Mouse (Mus musculus): ENCODE measurements around the gene Ccs. TPM values are rescaled to one million over a fixed set of nuclear protein-coding genes. Genes with fewer than 3 reads are reported as not detected.
"Not testable (repeated sequence)": the region's sequence is repeated elsewhere in the genome, so short reads cannot be mapped to it uniquely, and the experiment has no call there.

Ccs gene
- total RNA-seq, 2 experiments from 2014 or later: 28.4 to 30.3 TPM

DNA sequence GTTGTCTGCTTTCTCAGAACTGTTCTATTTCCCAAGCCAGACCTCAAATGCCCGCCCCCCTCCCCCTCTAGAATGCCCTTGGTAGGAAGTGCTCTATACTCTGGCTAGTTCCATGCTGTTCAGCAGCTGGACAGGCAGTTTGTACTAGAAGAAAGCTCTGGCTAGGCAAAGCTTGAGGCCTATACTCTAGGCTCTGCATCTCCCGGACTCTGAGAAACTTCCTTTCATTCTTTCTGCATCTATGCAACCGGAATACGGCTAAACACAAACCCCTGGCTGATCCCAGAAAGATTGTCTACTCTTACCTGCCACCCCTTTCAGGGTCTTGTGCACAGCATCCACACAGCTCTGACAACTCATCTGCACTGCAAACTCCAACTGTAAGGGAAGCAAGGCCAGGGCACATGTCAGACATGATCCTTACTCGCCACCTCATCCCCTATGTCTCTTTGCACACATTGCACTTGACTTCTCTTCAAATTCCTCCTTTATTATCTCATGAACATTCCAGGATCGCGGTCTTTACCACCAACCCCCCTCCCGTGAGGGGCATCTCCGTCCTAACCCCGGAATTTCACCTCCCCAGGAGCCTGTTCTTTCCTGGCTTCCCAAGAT is 499 bp downstream of the Ccs start:
- intact Hi-C loops (cut with DNase I): loop anchor here (2.0 to 5.0 kb wide), 2 partner anchors 40 to 89 kb away; partner anchors contain the start of genes Dpp3 and Zdhhc24
- DNase-seq: no peak

DNA sequence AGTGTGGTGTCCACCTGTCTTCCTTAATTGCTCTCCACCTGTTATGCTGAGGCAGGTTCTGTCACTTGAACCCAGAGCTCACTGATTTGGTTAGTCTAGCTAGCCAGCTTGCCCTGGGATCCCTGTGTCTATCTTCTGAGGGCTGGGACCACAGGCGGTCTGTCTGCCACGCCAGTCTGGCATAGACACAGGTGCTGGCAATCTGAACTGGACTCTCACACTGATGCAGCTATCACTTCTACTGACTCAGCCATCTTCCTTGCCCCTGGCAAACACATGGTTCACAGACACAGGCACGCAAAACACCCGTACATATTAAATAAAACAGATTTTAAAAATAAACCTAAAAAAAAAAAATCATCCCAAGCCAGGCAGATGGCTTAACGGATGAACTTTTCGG is 2.1 kb downstream of the Ccs start:
- no peak for DNase-seq
- intact Hi-C loops (cut with DNase I): loop anchor here (5.0 kb wide), 1 partner anchor 90 kb away; the partner anchor contains the start of gene Dpp3

DNA sequence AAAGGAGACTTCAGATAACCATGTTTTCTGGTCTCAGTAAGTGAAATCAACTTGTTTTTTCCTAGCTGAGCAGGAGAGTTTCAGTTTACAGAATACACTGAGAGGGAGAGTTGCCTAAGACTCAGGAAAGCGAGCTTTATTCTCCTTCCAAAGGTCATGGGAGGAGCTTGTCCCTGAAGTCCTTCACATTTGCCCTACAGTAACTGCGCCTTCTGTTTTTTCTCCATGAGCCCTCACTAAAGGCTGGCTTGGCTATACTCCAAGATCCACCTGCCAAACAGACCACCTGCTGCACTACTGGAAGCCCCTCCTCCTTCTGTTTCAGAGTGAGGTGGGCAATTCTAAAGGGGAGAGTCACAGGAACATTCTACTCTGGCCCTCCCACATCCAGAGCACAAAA is 3.0 kb downstream of the Ccs start:
- DNase-seq: no peak
- intact Hi-C loops (cut with DNase I): loop anchor here (5.0 kb wide), 1 partner anchor 91 kb away; the partner anchor contains the start of gene Dpp3

DNA sequence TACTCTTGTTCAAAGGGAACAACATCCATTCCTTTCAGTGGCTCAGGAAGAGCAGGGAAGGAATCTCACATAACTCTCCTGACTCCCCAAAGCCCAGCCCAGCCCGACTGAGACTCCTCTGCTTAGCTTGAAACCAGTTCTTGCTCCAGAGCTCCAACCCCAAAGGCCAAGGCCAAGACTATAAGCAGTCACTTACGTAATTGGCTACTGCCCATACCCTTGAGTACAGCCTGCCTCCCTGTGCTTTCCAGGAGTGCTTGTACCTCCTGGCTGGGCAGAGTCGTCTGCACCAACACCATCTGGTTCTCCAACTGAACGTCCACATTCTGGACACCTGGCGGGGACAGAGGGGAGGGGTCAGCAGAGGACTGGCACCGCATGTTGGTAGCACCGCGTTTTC is 5.2 kb downstream of the Ccs start:
- no peak for DNase-seq

DNA sequence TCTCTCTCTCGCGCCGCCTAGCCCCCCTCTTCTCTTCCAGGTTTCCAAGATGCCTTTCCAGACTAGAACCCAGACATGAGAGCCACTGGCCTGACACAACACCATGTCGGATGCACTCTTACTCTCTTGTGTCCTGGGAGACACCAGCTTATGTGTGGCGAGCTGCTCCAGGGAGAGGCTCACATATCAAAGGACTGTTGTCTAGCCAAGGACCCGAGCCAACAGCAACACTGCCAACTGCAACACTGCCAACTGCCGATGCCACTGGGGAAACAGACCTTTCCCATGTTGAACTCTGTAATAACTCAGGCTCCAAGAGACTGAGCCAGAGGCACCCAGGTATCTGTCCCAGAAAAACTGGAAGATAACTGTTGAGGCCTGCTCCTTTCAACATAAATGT is 10.0 kb downstream of the Ccs start:
- peak; percentile 70 to 71 for DNase-seq
- intact Hi-C loops (cut with DNase I): no loop called here

More for the DNA sequence above, 5.2 kb downstream of the Ccs start:
- intact Hi-C loops (cut with DNase I): no loop called here

DNA sequence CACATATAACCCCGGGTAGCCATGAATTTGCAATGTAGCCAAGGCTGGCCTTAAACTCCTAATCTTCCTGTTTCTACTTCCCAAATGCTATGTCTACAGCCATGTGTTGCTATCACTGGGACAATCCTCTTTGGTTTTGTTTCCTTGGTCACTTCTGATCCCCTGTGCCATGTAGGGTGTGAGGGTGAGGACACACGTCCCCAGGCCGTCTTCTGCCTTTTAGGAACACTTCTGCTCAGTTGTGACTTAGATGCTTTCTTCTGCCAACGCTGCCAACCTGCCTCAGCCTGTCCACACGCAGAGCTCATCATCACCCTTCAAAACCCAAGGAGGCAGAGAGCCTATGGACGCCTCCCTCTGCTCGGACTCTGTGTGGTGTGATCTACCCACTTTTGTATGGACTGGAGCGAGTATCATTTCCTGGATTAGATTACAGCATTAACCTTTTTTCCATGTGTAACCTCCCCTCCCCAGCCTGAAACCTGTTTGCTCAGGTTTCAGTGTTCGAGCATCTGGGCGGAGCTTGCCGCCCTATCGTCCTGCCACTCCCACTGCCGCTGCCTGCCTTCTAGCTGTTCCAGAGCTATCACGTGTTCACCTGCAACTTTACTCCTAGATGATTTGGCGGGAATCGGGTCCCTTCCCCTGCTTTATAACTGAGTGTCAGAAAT is 10.6 kb downstream of the Ccs start:
- intact Hi-C loops (cut with DNase I): no loop called here
- no peak for DNase-seq

DNA sequence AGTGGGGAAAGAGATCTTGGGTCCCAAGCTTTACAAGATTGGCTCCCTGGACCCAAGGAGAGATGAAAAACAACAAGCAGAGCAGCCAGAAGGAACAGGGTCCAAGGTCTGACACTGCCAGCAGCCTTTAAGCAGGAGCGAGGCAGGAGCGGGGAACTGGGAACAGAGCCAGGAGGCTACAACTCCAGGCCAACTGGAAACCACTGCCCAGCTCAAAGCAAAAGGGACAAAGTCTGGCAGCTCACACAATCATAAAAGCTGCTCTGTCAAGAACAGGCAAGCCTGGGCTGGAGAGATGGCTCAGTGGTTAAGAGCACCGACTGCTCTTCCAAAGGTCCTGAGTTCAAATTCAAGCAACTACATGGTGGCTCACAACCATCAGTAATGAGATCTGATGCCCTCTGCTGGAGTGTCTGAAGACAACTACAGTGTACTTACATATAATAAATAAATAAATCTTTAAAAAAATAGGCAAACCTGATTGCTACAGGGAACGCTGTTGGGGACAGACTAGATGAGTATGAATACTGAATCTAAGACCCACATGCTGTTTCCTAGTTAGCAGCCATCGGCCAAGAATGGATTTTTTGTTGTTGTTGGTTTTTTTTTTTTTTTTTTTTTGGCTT is 18.3 kb downstream of the Ccs start:
- intact Hi-C loops (cut with DNase I): no loop called here
- DNase-seq: peak; percentile 77 to 80

DNA sequence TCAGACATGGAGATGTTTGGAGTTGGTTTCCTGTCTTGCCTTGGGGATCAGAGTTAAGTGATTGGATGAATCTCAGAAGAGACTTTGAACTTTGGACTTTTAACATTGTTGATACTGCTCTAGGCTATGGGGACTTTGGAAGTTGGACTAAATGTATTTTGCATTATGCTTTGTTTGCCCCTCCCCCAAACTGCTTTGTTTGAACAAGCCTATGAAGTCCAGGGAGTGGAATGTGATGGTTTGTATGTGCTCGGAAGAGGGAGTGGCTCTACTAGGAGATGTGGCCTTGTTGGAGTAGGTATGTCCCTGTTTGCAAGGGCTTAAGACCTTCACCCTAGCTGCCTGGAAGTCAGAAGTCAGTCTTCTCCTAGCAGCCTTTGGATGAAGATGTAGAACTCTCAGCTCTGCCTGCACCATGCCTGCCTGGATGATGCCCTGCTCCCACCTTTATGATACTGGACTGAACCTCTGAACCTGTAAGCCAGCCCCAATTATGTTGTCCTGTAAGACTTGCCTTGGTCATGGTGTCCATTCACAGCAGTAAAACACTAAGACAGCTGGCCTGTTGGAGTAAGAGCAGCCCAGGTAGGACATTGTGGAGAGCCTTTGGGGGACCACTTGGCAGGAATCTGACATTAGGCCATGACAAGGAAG is 21.8 kb downstream of the Ccs start:
- intact Hi-C loops (cut with DNase I): no loop called here
- DNase-seq: no peak

DNA sequence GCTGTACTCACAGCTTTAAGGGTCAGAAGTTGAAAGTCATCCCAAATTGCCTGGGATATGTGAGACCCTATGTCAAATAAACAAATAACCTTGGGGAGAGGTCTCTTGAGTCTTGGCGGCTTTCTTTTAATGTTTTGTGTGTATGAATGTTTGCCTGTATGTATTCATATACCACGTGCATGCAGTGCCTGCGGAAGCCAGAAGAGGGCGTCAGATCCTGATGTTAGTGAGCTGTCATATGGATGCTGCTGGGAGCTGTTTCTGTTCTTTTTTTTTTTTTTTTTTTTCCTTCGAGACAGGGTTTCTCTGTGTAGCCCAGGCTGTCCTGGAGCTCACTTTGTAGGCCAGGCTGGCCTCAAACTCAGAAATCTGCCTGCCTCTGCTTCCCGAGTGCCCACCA is 26.1 kb downstream of the Ccs start:
- no peak for DNase-seq
- intact Hi-C loops (cut with DNase I): loop anchor here (5.0 kb wide), 1 partner anchor 149 kb away; the partner anchor contains the start of gene Mrpl11

DNA sequence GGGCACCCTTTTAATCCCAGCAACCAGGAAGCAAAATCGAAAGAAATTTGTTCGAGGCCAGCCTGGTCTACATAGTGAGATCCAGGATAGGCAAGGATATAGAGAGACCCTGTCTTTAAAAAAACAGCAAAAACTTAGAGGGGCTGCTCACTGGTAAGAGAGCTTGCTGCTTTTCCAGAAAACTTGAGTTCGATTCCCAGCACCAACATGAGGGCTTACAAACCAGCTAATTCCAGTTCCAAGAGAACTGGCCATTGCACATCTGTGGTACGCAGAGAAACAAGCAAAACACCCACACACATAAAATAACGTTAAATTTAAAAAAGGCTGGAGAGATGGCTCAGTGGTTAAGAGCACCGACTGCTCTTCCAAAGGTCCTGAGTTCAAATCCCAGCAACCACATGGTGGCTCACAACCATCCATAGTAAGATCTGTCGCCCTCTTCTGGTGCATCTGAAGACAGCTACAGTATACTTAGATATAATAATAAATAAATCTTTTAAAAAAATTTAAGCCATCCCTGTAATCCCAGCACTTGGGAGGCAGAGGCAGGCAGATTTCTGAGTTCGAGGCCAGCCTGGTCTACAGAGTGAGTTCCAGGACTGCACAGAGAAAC is 26.7 kb downstream of the Ccs start:
- intact Hi-C loops (cut with DNase I): loop anchor here (5.0 kb wide), 1 partner anchor 150 kb away; the partner anchor contains the start of gene Mrpl11
- DNase-seq: not testable (repeated sequence)

DNA sequence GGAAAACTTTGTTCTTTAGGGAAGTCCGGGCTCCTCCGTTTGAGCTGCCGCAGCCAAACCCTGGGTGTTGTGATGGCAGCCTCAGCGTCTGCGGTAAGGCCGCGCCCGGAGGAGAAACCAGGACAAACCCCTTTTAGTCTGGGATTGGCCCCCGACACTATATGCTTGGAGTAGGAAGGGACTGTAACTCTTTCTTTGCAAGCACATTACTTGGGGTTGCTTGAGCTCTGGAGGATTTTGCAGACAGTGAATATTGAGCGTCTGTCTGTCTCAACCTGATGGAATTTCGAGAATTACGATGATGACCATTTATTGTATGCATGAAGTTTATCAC is 27.3 kb downstream of the Ccs start:
- no peak for DNase-seq
- intact Hi-C loops (cut with DNase I): loop anchor here (2.0 to 5.0 kb wide), 2 partner anchors 55 to 150 kb away; partner anchors contain the start of genes Mrpl11 and Rbm4b

DNA sequence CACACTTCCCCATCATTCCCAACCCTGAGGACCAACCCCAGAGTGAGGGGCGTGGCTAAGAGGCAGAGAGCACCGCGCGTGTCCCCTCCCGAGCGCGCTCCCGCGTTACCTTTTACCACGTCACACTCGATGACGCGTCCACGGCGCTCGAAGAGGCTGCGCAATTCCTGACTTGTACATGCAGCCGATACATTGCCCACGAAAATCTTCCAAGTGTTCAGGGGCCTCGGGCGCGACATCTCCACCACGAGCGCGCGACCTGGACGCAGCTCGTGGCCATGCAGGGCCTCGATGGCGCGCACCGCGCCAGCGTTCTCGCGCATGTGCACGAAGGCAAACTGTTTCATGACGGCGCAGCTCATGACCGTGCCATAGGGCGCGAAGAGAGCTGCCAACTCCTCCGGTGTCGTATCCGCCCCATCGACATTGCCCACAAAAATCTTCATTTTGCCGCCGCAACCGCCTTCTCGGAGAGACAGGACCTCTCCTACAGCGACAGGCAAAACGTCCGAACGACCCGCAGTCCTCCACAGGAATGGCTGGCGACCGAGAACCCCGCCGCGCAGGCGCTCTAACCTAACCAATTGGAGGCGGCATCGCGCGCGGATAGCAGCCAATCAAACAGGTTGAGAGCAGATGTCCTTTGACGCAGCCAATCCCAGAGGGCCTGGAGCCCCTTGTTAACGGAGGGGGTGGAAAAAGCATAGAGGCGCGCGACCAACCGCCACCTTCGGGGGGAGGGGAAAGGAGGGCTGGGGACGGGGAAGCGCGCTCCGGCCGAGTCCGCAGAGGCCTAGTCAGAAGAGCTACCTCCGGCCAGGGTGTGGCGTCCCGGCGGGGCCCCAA is 27.8 kb downstream of the Ccs start, which contains the start of the genes Gm21992 and Rbm14:
Gene Gm21992, minus strand, starts transcription at position 550 of the 846 bp plus-strand sequence.
Gene Rbm14, minus strand, starts transcription at position 572 of the 846 bp plus-strand sequence.
- DNase-seq: peak; percentile 95 to 98
- intact Hi-C loops (cut with DNase I): loop anchor here (2.0 to 5.0 kb wide), 2 partner anchors 54 to 151 kb away; partner anchors contain the start of genes Mrpl11 and Rbm4b

DNA sequence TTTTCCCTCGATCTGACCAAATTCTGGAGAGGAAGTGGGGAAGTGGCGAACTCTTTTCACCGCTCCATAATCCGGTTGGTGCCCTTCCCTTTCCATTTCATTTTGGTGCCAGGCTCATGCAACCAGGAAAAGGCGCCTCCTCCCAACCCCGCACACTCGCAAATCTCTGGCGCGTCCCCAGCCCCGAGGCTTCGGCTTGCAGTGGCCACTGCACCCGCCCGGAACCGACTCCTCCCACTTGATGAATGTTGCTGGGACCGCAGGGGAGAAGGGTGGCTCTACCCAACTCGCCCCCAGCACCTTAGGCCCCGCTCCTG is 28.4 kb downstream of the Ccs start:
- intact Hi-C loops (cut with DNase I): loop anchor here (2.0 to 5.0 kb wide), 2 partner anchors 54 to 152 kb away; partner anchors contain the start of genes Mrpl11 and Rbm4b
- no peak for DNase-seq

DNA sequence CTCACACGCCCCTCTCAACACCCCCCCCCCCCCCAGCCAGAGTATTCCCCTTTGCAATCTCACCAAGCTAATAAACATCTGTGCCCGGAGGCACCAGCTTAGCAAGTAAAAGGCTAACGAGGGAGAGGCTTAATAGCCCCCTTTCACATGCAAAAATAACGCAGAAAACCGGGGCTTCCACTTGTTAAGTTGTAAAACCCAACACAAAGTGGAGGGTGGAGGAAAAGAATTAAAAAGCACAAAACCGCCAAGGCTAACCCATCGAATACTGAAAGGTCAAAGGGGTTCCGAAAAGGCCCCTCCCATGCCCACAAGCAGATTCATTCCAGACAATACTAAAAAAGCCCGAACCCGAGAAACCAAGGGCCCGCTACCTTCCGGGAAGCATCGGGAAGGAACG is 28.8 kb downstream of the Ccs start:
- intact Hi-C loops (cut with DNase I): loop anchor here (2.0 to 5.0 kb wide), 2 partner anchors 54 to 152 kb away; partner anchors contain the start of genes Mrpl11 and Rbm4b
- DNase-seq: no peak

DNA sequence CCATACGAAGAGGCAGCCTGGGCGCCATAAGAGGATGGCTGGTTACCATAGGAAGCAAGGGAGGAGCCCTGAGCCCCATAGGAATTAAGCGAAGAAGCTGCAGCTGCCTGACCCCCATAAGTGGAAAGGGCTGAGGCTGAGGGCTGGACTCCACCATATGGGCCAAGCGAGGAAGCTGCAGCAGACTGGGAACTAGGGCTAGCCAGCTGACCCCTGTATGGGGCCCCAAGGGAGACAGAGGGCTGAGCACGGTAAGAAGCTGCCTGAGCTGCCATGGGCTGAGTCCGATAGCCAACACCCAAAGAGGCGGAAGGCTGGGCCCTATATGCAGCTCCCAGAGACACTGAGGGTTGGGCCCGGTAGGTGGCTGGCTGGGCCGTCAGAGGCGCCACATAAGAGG is 35.8 kb downstream of the Ccs start:
- intact Hi-C loops (cut with DNase I): no loop called here
- no peak for DNase-seq

DNA sequence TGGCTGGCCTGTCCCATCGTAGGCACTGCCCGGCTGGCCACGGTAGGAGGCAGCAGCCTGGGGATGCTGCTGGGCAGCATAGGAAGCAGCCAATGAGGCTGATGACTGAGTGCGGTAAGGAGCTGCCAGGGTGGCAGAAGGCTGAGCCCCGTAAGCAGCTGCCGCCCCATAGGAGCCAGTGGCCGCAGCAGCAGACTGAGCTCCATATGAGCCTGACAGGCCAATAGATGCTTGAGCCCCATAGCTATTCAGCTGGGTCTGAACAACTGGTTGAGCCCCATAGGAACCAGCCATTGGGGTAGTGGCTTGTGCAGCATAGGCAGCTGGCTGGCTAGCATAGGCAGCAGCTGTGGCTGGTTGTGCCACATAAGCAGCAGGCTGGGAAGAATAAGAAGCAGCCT is 36.4 kb downstream of the Ccs start:
- DNase-seq: no peak
- intact Hi-C loops (cut with DNase I): no loop called here

DNA sequence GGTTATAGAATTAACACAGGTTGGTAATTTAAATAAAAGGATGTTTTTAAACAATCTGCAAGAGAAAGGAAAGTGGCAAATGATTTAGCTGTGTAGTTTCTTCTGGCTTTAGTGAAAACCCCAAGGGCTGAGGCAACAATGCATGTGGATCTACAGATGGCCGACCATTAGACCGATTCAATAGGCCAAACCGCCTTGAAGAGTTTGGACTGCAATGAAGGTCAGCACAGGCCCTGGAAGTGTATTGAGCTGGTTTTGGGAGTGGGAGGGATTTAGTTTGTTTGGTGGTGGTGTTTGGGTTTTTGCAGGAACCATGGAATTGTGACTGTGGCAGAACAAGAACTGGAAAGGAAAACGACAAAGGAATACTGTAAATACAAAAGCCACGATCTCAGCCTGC is 40.0 kb downstream of the Ccs start:
- intact Hi-C loops (cut with DNase I): no loop called here
- DNase-seq: no peak

DNA sequence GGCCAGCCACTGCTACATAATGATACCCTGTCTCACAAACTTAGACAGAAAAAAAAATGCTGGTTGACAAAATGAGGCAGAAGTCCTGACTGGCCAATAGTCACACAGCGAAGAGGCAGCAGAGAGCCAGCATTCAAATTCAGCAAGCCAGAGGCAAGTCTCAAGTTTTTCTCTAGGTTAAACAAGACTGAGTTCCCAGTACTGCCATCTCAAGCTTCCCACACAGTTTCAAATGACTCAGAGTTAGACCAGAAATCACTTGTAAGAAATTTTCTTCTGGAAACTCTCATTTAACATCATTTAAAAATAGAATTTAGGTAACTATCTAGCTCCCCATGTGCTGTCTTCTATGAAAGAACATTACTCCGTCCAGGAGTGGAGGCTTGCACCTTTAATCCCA is 41.3 kb downstream of the Ccs start:
- DNase-seq: no peak
- intact Hi-C loops (cut with DNase I): no loop called here

DNA sequence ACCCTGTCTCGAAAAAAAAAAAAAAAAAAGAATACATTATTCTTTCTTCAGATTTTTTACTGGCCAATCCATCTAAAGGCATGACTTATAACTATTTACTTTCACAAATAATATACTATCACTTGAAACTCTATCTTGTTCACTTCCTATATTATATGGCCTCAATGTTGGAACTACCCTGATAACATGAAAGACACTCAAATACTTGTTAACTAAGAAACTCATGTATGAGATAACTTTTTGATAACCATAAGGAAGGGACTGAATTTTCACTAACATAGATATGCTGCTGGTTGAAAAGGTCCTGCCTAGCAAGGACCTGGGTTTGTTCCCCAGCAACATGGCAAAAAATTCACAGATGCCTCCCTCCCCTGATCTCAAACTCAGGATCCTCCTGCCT is 43.2 kb downstream of the Ccs start:
- intact Hi-C loops (cut with DNase I): no loop called here
- DNase-seq: no peak

All from heart, postnatal 36 days (tissue).